Mouse (Mus musculus): Measurements from ENCODE around the gene Atp2b1. TPM values are rescaled to one million over a fixed set of nuclear protein-coding genes. Genes with fewer than 3 reads are reported as not detected.

Atp2b1 gene
- total and polyA plus RNA-seq, 3 experiments = 25.0 to 41.7 (median 31.7) TPM

DNA sequence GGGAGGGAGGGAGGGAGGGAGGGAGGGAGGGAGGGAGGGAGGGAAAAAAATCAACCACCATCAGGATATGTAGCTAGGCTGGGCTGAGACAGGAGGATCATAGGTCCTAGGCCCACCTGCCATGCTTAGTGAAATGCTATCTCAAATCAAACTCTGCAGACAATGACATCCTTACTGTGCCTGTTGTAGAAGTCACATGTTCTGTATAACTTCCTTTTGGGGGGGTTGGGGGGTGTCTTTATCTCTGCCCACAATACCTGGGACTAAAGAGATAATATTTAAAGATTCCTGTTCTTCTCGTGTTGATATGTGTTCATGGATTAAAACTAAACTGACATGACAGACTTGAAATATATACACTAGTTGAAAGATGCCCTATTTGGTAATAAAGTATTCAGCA is 35.5 kb downstream of the Atp2b1 start:
- peaks cover 0 to 10% of the 10 kb centered on the region in 2 experiments for H3K36me3 ChIP-seq (replicated peaks in 1 of 2; ENCODE audit: control insufficient read depth in 1 of 2, insufficient read depth in 1 of 2, low read length in 1 of 2)
- dilution Hi-C loops (cut with MboI; ENCODE audit: extremely low pct_ligation_motif_present, extremely low pct_unique_long_range_greater_than_20kb, low sequenced_read_pairs) = no loop called here

DNA sequence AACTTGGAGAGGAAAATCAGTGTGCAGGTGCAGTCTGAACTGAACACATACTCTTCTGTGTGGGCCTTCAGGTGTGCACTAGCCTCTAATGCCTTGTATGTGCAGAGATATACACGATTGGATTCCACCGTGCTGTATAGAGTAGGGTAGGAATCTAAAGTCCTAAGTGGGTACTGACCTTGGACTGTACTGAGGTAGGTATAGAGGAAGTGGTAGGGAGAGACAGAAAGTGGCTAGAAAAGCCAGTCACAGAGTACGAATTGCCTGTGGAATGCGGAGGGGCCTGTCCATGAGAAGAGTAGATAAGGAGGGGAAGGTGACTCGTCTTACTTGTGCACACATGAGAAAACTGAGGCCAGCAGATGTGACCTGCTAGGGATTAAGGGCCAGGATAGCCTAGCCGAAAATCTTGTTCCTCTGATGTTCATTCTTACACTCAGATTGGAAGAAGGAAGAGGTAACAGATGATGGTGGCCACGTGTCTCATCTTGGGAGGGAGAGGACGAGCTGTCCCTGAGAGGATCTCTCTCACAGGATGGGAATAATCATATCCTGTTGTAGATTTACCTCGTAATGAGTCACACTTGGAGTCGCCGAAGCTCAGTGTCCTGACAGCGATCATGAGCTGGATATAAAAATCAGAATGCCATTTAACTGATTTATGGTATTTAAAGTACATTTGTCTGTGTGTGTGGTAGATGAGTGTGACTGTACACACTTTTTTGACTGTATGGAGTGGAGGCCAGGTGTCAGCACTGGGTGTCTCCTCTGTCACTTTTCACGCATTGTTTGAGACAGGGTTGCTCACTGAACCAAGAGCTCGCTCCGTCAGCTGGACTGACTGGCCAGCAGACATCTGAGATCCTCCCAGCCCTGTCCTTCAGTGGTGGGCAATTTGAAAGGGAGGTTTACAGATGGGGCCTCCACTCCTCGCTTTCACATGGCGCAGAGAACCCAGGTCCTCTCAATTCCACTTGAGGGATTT is 37.4 kb downstream of the Atp2b1 start:
- H3K9ac ChIP-seq (ENCODE audit: insufficient read depth, low read depth) = no peak overlapping the region
- peaks cover 0 to 13% of the 10 kb centered on the region in 2 experiments for H3K36me3 ChIP-seq (replicated peaks in 1 of 2; ENCODE audit: control insufficient read depth in 1 of 2, insufficient read depth in 1 of 2, low read length in 1 of 2)
- no peaks in the 10 kb centered on the region for H3K9me3 ChIP-seq (replicated peaks; ENCODE audit: low read length)
- TF ChIP-seq ETS1 (conservative IDR thresholded peaks at IDR 0.05; ENCODE audit: low read depth, low read length) (no peak), POLR2AphosphoS2 (IDR thresholded peaks at IDR 0.05; ENCODE audit: low read depth, low read length) (no peak), ZKSCAN1 (IDR thresholded peaks at IDR 0.05; ENCODE audit: borderline replicate concordance, low read depth, low read length) (no peak)
- no peaks in the 10 kb centered on the region for H3K27me3 ChIP-seq (replicated peaks)
- DNase-seq (ENCODE audit: extremely low read depth) = no peak
- H3K4me1 ChIP-seq (ENCODE audit: control insufficient read depth in 1 of 2, insufficient read depth in 2 of 2) = peaks cover 14 to 74% of the 10 kb centered on the region in 2 experiments
- H3K4me3 ChIP-seq (replicated peaks in 1 of 3; ENCODE audit: low read depth in 2 of 3, low read length in 2 of 3, poor library complexity in 1 of 3) = no peak overlapping the region
- H3K4me2 ChIP-seq (ENCODE audit: insufficient read depth, low read depth, poor library complexity, severe bottlenecking) = no peak overlapping the region
- peaks cover 44% of the 10 kb centered on the region for H3K79me2 ChIP-seq (replicated peaks; ENCODE audit: control insufficient read depth, extremely low read depth, insufficient read depth, poor library complexity, severe bottlenecking)
- dilution Hi-C loops (cut with MboI; ENCODE audit: extremely low pct_ligation_motif_present, extremely low pct_unique_long_range_greater_than_20kb, low sequenced_read_pairs) = no loop called here
- in situ Hi-C loops (cut with MboI; ENCODE audit: low pct_ligation_motif_present, low pct_unique_long_range_greater_than_20kb, low sequenced_read_pairs) = no loop called here
- H3K27ac ChIP-seq (ENCODE audit: insufficient read depth, low read depth) = no peak overlapping the region

More for the DNA sequence above, 35.5 kb downstream of the Atp2b1 start:
- Histone ChIP-seq H3K27ac (ENCODE audit: insufficient read depth, low read depth) (no peak overlapping the region), H3K9me3 (replicated peaks; ENCODE audit: low read length) (no peaks in the 10 kb centered on the region), H3K4me2 (ENCODE audit: insufficient read depth, low read depth, poor library complexity, severe bottlenecking) (no peak overlapping the region), H3K79me2 (replicated peaks; ENCODE audit: control insufficient read depth, extremely low read depth, insufficient read depth, poor library complexity, severe bottlenecking) (peaks cover 43% of the 10 kb centered on the region), H3K4me3 (replicated peaks in 1 of 3; ENCODE audit: low read depth in 2 of 3, low read length in 2 of 3, poor library complexity in 1 of 3) (no peak overlapping the region), H3K27me3 (replicated peaks) (no peaks in the 10 kb centered on the region), H3K9ac (ENCODE audit: insufficient read depth, low read depth) (no peak overlapping the region), H3K4me1 (ENCODE audit: control insufficient read depth in 1 of 2, insufficient read depth in 2 of 2) (peaks cover 12 to 78% of the 10 kb centered on the region in 2 experiments)
- in situ Hi-C loops (cut with MboI; ENCODE audit: low pct_ligation_motif_present, low pct_unique_long_range_greater_than_20kb, low sequenced_read_pairs) = no loop called here
- DNase-seq (ENCODE audit: extremely low read depth) = no peak
- TF ChIP-seq MEF2A (IDR thresholded peaks at IDR 0.05; ENCODE audit: borderline replicate concordance, low read depth, low read length) (no peak), ZMIZ1 (IDR thresholded peaks at IDR 0.05; ENCODE audit: low read depth, low read length) (no peak), MAZ (IDR thresholded peaks at IDR 0.05; ENCODE audit: low read depth, low read length) (no peak), IRF4 (IDR thresholded peaks at IDR 0.05; ENCODE audit: low read depth, low read length) (no peak), USF1 (IDR thresholded peaks at IDR 0.05; ENCODE audit: low read depth, low read length) (no peak), MAX (IDR thresholded peaks at IDR 0.05; ENCODE audit: low read length) (no peak), ELF1 (IDR thresholded peaks at IDR 0.05; ENCODE audit: low read depth, low read length) (no peak), HCFC1 (IDR thresholded peaks at IDR 0.05; ENCODE audit: low read depth, low read length) (no peak), ZC3H11A (IDR thresholded peaks at IDR 0.05; ENCODE audit: low read depth, low read length) (no peak), CHD2 (IDR thresholded peaks at IDR 0.05; ENCODE audit: low read length) (no peak)

Data from CH12.LX (cell line).